Mouse (Mus musculus) retina, adult 2 months (tissue): ENCODE results near the gene Sap30bp.

ENCODE experiments used
- DNase-seq: peaks from one replicate; pipeline ENCODE4 v3.0.0-alpha.2; 2012; ENCODE audit warnings: low read depth, low spot score

The Sap30bp gene

GRCm38 (mm10) chr11:116000607-116001006, 67.5 kb downstream of the Sap30bp start:
- no peak for DNase-seq

- no peak for DNase-seq
These were observed 68.6 kb downstream of the Sap30bp start for GRCm38 (mm10) chr11:116001725-116002124.

- DNase-seq = no peak
These were observed 69.8 kb downstream of the Sap30bp start for GRCm38 (mm10) chr11:116002894-116003293.

- DNase-seq = no peak
These were observed 71.2 kb downstream of the Sap30bp start for GRCm38 (mm10) chr11:116004186-116004823.

- DNase-seq = no peak
These were observed 72.0 kb downstream of the Sap30bp start for GRCm38 (mm10) chr11:116004840-116005700.

GRCm38 (mm10) chr11:116005701-116006419, 72.8 kb downstream of the Sap30bp start:
- DNase-seq = no peak

- no peak for DNase-seq
These were observed 74.2 kb downstream of the Sap30bp start for GRCm38 (mm10) chr11:116007095-116007850.

- DNase-seq = no peak
These were observed 75.3 kb downstream of the Sap30bp start for GRCm38 (mm10) chr11:116008411-116008810.

- DNase-seq = no peak
These were observed 75.8 kb downstream of the Sap30bp start for GRCm38 (mm10) chr11:116008832-116009375.

GRCm38 (mm10) chr11:116009661-116010060, 76.6 kb downstream of the Sap30bp start:
- no peak for DNase-seq

GRCm38 (mm10) chr11:116010146-116010545, 77.1 kb downstream of the Sap30bp start:
- no peak for DNase-seq

GRCm38 (mm10) chr11:116010948-116011347, 77.9 kb downstream of the Sap30bp start:
- no peak for DNase-seq

GRCm38 (mm10) chr11:116011529-116012261, 78.6 kb downstream of the Sap30bp start:
- DNase-seq = no peak

GRCm38 (mm10) chr11:116012262-116012947, 79.3 kb downstream of the Sap30bp start, which contains the start of gene Galk1:
TSS of gene Galk1 (minus strand) at chr11:116012719.
- peak; percentile 65 for DNase-seq

GRCm38 (mm10) chr11:116014821-116015220, 81.7 kb downstream of the Sap30bp start:
- DNase-seq = no peak
